Mouse (Mus musculus) liver, postnatal 0 days (tissue): ENCODE data around the gene Ybx2. TPM values are rescaled to one million over a fixed set of nuclear protein-coding genes. Genes with fewer than 3 reads are reported as not detected.
A peak's percentile ranks its signal among the peaks of the same experiment; 100 is the strongest.

Experiments used
- ATAC-seq: fragments of 200-750 bp; cut with Nextera tagmentation; 2 replicates; pipeline ENCODE4 v1.8.0; 2017; ENCODE audit warnings: mild to moderate bottlenecking, moderate library complexity
- DNase-seq: peaks from one replicate; pipeline ENCODE4 v3.0.0-alpha.2; 2016
- H3K27ac ChIP-seq: fragments of 300-500 bp; sonication (generic); 2 replicates; pipeline ENCODE4 v1.5.1; 2014; ENCODE audit warnings: antibody characterized with exemption, moderate library complexity, mild to moderate bottlenecking, low read depth
- H3K27me3 ChIP-seq: fragments of 300-500 bp; sonication (generic); 2 replicates; pipeline ENCODE4 v1.6.1; 2014; ENCODE audit warnings: low read length, control low read depth, mixed read lengths; ENCODE audit not compliant: insufficient read depth
- H3K36me3 ChIP-seq: fragments of 300-500 bp; sonication (generic); replicated peaks from 2 replicates; pipeline ENCODE4 v1.6.1; 2014; ENCODE audit warnings: mild to moderate bottlenecking, control low read depth, low read length, moderate library complexity, mixed read lengths; ENCODE audit not compliant: insufficient read depth
- H3K4me1 ChIP-seq: fragments of 300-500 bp; sonication (generic); 2 replicates; pipeline ENCODE4 v1.6.1; 2014; ENCODE audit warnings: antibody characterized with exemption, mild to moderate bottlenecking, control low read depth; ENCODE audit not compliant: insufficient read depth
- H3K4me2 ChIP-seq: fragments of 300-500 bp; sonication (generic); 2 replicates; pipeline ENCODE4 v1.6.1; 2014; ENCODE audit warnings: low read depth, mild to moderate bottlenecking, low read length, moderate library complexity, mixed read lengths
- H3K4me3 ChIP-seq: fragments of 300-500 bp; sonication (generic); 2 replicates; pipeline ENCODE4 v1.5.1; 2014; ENCODE audit warnings: low read depth, low read length
- H3K9ac ChIP-seq: fragments of 300-500 bp; sonication (generic); replicated peaks from 2 replicates; pipeline ENCODE4 v1.6.1; 2014; ENCODE audit warnings: mild to moderate bottlenecking, moderate library complexity
- H3K9me3 ChIP-seq: fragments of 300-500 bp; sonication (generic); 2 replicates; pipeline ENCODE4 v1.6.1; 2016; ENCODE audit warnings: mild to moderate bottlenecking, control low read depth, low read length, mixed read lengths
- CTCF ChIP-seq: sonication (generic); IDR thresholded peaks from 2 replicates; pipeline ENCODE4 v1.5.1; 2016; ENCODE audit warnings: antibody characterized with exemption, low read depth
- EP300 ChIP-seq: IDR thresholded peaks from 2 replicates; pipeline ENCODE4 v1.6.1; 2016; ENCODE audit warnings: antibody characterized with exemption, low read depth, mild to moderate bottlenecking
- WGBS: fragments of 180-500 bp; shearing (Covaris S2); extraction: QIAGEN DNeasy Blood & Tissue Kit; methylation state at CpG from one replicate; pipeline ENCODE4 v1.1.7; 2014; ENCODE audit not compliant: insufficient replicate concordance; 5-methylcytosine and 5-hydroxymethylcytosine counted together
- polyA plus RNA-seq: library from polyadenylated mRNA; unstranded; fragments of >200 nt; fragmentation: Nextera tagmentation; extraction: Ambion mirVana; gene quantifications from 2 replicates; pipeline ENCODE4 v1.2.1, GENCODE M21; 2015

Gene Ybx2
- polyA plus RNA-seq, 1 experiment from 2014 or later = not detected

GRCm38 (mm10) chr11:69956218-69956617 lies 20.6 kb downstream of the Ybx2 start:
- DNase-seq (no peak), ATAC-seq (no peak)
- 0 out of 2 replicates have a peak, but pooled peaks cover 3% of the 10 kb centered on the region for H3K4me1 ChIP-seq
- peaks cover 10% of the 10 kb centered on the region; the same call in 1 of the 2 replicates for H3K27me3 ChIP-seq
- no peak overlapping the region for H3K4me2 ChIP-seq
- H3K4me3 ChIP-seq = no peak overlapping the region
- H3K36me3 ChIP-seq = no peaks in the 10 kb centered on the region
- H3K27ac ChIP-seq = no peak overlapping the region
- TF ChIP-seq CTCF = peak; percentile 37; the same call in 1 of the 2 replicates
- TF ChIP-seq EP300 = no peak
- no peak overlapping the region for H3K9ac ChIP-seq
- WGBS = 75% methylated on average over 1 of the region's 1 CpGs
- H3K9me3 ChIP-seq = no peaks in the 10 kb centered on the region

- ATAC-seq = no peak
Observed at GRCm38 (mm10) chr11:69960616-69961015, 25.0 kb downstream of the Ybx2 start.

GRCm38 (mm10) chr11:69961841-69962240 lies 26.2 kb downstream of the Ybx2 start:
- 14% methylated on average over 5 of the region's 5 CpGs for WGBS
- DNase-seq (no peak), ATAC-seq (no peak)
- Histone ChIP-seq H3K27me3 (peaks cover 47% of the 10 kb centered on the region), H3K4me2 (no peak overlapping the region), H3K9ac (no peak overlapping the region), H3K4me3 (no peak overlapping the region), H3K9me3 (no peaks in the 10 kb centered on the region), H3K4me1 (peaks cover 15% of the 10 kb centered on the region), H3K36me3 (no peaks in the 10 kb centered on the region), H3K27ac (no peak overlapping the region)
- no peak for TF ChIP-seq EP300
- no peak for TF ChIP-seq CTCF

More at GRCm38 (mm10) chr11:69960616-69961015, 25.0 kb downstream of the Ybx2 start:
- H3K9ac ChIP-seq = no peak overlapping the region
- 0 out of 2 replicates have a peak, but pooled peaks cover 3% of the 10 kb centered on the region for H3K4me1 ChIP-seq
- peaks cover 34% of the 10 kb centered on the region for H3K27me3 ChIP-seq
- 44% methylated on average over 5 of the region's 5 CpGs for WGBS
- TF ChIP-seq CTCF = peak; percentile 71
- no peak for TF ChIP-seq EP300
- no peak overlapping the region for H3K27ac ChIP-seq
- no peaks in the 10 kb centered on the region for H3K9me3 ChIP-seq
- H3K36me3 ChIP-seq = no peaks in the 10 kb centered on the region
- peak; percentile 55 for DNase-seq
- H3K4me2 ChIP-seq = no peak overlapping the region
- H3K4me3 ChIP-seq = no peak overlapping the region

- peaks cover 54% of the 10 kb centered on the region for H3K27me3 ChIP-seq
- no peak within 1 kb of the TSS for H3K27ac ChIP-seq
- 15% methylated on average over 23 of the region's 24 CpGs for WGBS
Observed at GRCm38 (mm10) chr11:69964650-69965270, 29.2 kb downstream of the Ybx2 start, which contains the start of gene Cldn7. Gene Cldn7, plus strand, starts transcription at chr11:69964779.

GRCm38 (mm10) chr11:69965271-69966005 lies 29.8 kb downstream of the Ybx2 start:
- ATAC-seq = no peak

More at GRCm38 (mm10) chr11:69964650-69965270, 29.2 kb downstream of the Ybx2 start, which contains the start of gene Cldn7:
- Histone ChIP-seq H3K4me2 (peak within 1 kb of the TSS; percentile 50), H3K9ac (no peak within 1 kb of the TSS), H3K4me3 (peak within 1 kb of the TSS; percentile 40), H3K36me3 (peaks cover 4% of the 10 kb centered on the region; the same call in 1 of the 2 replicates), H3K4me1 (peaks cover 16% of the 10 kb centered on the region), H3K9me3 (no peaks in the 10 kb centered on the region)
- TF ChIP-seq CTCF = no peak
- TF ChIP-seq EP300 = no peak
- DNase-seq (no peak), ATAC-seq (no peak)

More at GRCm38 (mm10) chr11:69965271-69966005, 29.8 kb downstream of the Ybx2 start:
- WGBS = 3% methylated on average over 47 of the region's 49 CpGs
- Histone ChIP-seq H3K9me3 (no peaks in the 10 kb centered on the region), H3K4me1 (peaks cover 16% of the 10 kb centered on the region), H3K27me3 (peaks cover 54% of the 10 kb centered on the region), H3K27ac (no peak overlapping the region), H3K4me3 (peak overlapping the region; percentile 40), H3K4me2 (peak overlapping the region; percentile 67), H3K36me3 (peaks cover 11% of the 10 kb centered on the region), H3K9ac (0 out of 2 replicates have a peak overlapping the region, but pooled peaks have one; percentile 34)
- no peak for TF ChIP-seq EP300
- no peak for TF ChIP-seq CTCF
- DNase-seq = peak; percentile 18
